Mouse (Mus musculus) liver, embryonic 14 days (tissue): ENCODE measurements around the gene Lilr4b. TPM values are rescaled to one million over a fixed set of nuclear protein-coding genes. Genes with fewer than 3 reads are reported as not detected.

ENCODE experiments used
- polyA plus RNA-seq: library from polyadenylated mRNA; depleted of rRNA; stranded (reverse); fragments of >200 nt; gene quantifications from 2 replicates; pipeline ENCODE4 v1.2.3, GENCODE M21; 2012; rRNA removed

Lilr4b gene
- 0.57 and 1.1 TPM in 2 replicates for polyA plus RNA-seq

GRCm38 (mm10) chr10:51480397-51480796 is at the start of gene Lilr4b, which contains the start of gene Gm49339:
Gene Lilr4b (plus strand): TSS chr10:51480632.
Gene Gm49339 (plus strand): TSS chr10:51480612.

GRCm38 (mm10) chr10:51490691-51491090 is 10.3 kb downstream of the Lilr4b start, which contains the start of gene Lilrb4a:
Gene Lilrb4a (plus strand): TSS chr10:51490956.

Other genes starting within 250 kb of the Lilr4b start
- gene Gm49339, start within 50 bp of the Lilr4b start, polyA plus RNA-seq = 0.95 and 2.0 TPM in 2 replicates
- gene Lilrb4a, start 10.3 kb downstream of the Lilr4b start, polyA plus RNA-seq = 2.6 and 3.9 TPM in 2 replicates
- not detected in 2 replicates for gene Fam162b, start 109.9 kb downstream of the Lilr4b start, polyA plus RNA-seq
- gene Gprc6a, start 150.8 kb downstream of the Lilr4b start, polyA plus RNA-seq = 0.01 TPM in 1 of 2 replicates, not detected in the other
- 0.01 TPM in 2 replicates for gene Rfx6, start 197.1 kb downstream of the Lilr4b start, polyA plus RNA-seq